Comparison of ENCODE assay signal across 9 mouse cellular contexts in genomic region chr7:16980348-16980747, GRCm38 (mm10). TPM values are rescaled to one million over a fixed set of nuclear protein-coding genes. Genes with fewer than 3 reads are reported as not detected.
A peak's percentile ranks its signal among the peaks of the same experiment; 100 is the strongest.
DNase-seq lines count a peak whose midpoint lies in the region; ATAC-seq and TF ChIP-seq lines count a peak whose summit lies in the region.
"Had no signal": no experiment of that assay in that cellular context is flagged by ENCODE, and none has a peak within 500 bp of the region (broad histone marks: within the 10 kb centered on the region; RNA-seq: fewer than 3 reads in every experiment).

No protein-coding gene starts in this region.

- H3K27me3 ChIP-seq in forebrain, embryonic 14.5 days (replicated peaks; ENCODE audit: control insufficient read depth, insufficient read depth, low read length): no peaks in the 10 kb centered on the region
- H3K27me3 ChIP-seq in lung, postnatal 0 days (replicated peaks; ENCODE audit: insufficient read depth, low read length): no peaks in the 10 kb centered on the region
- no peaks in the 10 kb centered on the region for H3K27me3 ChIP-seq in stomach, embryonic 14.5 days (ENCODE audit: control insufficient read depth, insufficient read depth, low read length)

- H3K4me2 ChIP-seq in forebrain, embryonic 14.5 days (ENCODE audit: low read length): peak overlapping the region; percentile 38; the same call in 1 of the 2 replicates
- peak overlapping the region; percentile 47 for H3K4me2 ChIP-seq in lung, postnatal 0 days (replicated peaks; ENCODE audit: low read depth, low read length)
- peak overlapping the region; percentile 41 for H3K4me2 ChIP-seq in stomach, embryonic 14.5 days (replicated peaks; ENCODE audit: low read depth, low read length)

- 11% methylated on average over 12 of the region's 12 CpGs for WGBS in forebrain, embryonic 14.5 days
- under 1% methylated on average over 12 of the region's 12 CpGs for WGBS in lung, postnatal 0 days
- WGBS in stomach, embryonic 14.5 days: 4% methylated on average over 12 of the region's 12 CpGs

- H3K27ac ChIP-seq in forebrain, embryonic 14.5 days (ENCODE audit: low read depth, low read length): peak overlapping the region; percentile 74
- H3K27ac ChIP-seq in lung, postnatal 0 days (ENCODE audit: low read length): peak overlapping the region; percentile 73
- peak overlapping the region; percentile 76 for H3K27ac ChIP-seq in stomach, embryonic 14.5 days (ENCODE audit: low read length)

- peaks cover 3% of the 10 kb centered on the region; the same call in 1 of the 2 replicates for H3K4me1 ChIP-seq in forebrain, embryonic 14.5 days (ENCODE audit: control insufficient read depth, insufficient read depth, low read length)
- peaks cover 3% of the 10 kb centered on the region; the same call in 1 of the 2 replicates for H3K4me1 ChIP-seq in lung, postnatal 0 days (ENCODE audit: insufficient read depth, low read depth, low read length)
- peaks cover 3% of the 10 kb centered on the region; the same call in 1 of the 2 replicates for H3K4me1 ChIP-seq in stomach, embryonic 14.5 days (ENCODE audit: control insufficient read depth, insufficient read depth, low read length)

- H3K9ac ChIP-seq in forebrain, embryonic 14.5 days (ENCODE audit: low read length): peak overlapping the region; percentile 25; the same call in 1 of the 2 replicates
- H3K9ac ChIP-seq in lung, postnatal 0 days (replicated peaks; ENCODE audit: low read depth): no peak overlapping the region
- no peak overlapping the region for H3K9ac ChIP-seq in stomach, embryonic 14.5 days (replicated peaks; ENCODE audit: low read depth, low read length)

- peak; percentile 54 for ATAC-seq in forebrain, embryonic 14.5 days
- ATAC-seq in lung, postnatal 0 days: peak; percentile 71
- peak; percentile 67; the same call in 1 of the 2 replicates for ATAC-seq in stomach, embryonic 14.5 days (ENCODE audit: insufficient number of reproducible peaks, insufficient read depth, low FRiP score, low read depth)

- H3K4me3 ChIP-seq in forebrain, embryonic 14.5 days (ENCODE audit: low read depth, low read length): no peak overlapping the region
- peak overlapping the region; percentile 15; the same call in 1 of the 2 replicates for H3K4me3 ChIP-seq in lung, postnatal 0 days (ENCODE audit: low read depth, low read length)
- H3K4me3 ChIP-seq in stomach, embryonic 14.5 days (ENCODE audit: low read depth, low read length): 0 out of 2 replicates have a peak overlapping the region, but pooled peaks have one; percentile 8

- TF ChIP-seq CTCF in lung, postnatal 0 days (IDR thresholded peaks at IDR 0.05): no peak

- no peak for TF ChIP-seq EP300 in lung, postnatal 0 days (IDR thresholded peaks at IDR 0.05)

- H3K9me3 ChIP-seq in forebrain, embryonic 14.5 days (replicated peaks; ENCODE audit: control insufficient read depth, low read length): no peaks in the 10 kb centered on the region
- H3K9me3 ChIP-seq in lung, postnatal 0 days (ENCODE audit: low read length): no peaks in the 10 kb centered on the region
- H3K9me3 ChIP-seq in stomach, embryonic 14.5 days (ENCODE audit: control insufficient read depth, low read depth, low read length): no peaks in the 10 kb centered on the region

- DNase-seq in adrenal gland, adult 2 months: peak; percentile 39
- DNase-seq in adrenal gland, adult 8-10 months: no peak
- peak; percentile 45 for DNase-seq in right cerebral cortex, postnatal 14 days
- DNase-seq in right cerebral cortex, postnatal 36 days (ENCODE audit: low spot score in 2 of 2): no peak
- peak; percentile 41 for DNase-seq in forebrain, embryonic 14.5 days (ENCODE audit: low spot score)
- DNase-seq in induced T-regulatory cell, adult 2 months (ENCODE audit: low read depth): peak; percentile 73
- peak; percentile 75 for DNase-seq in lung, postnatal 0 days (ENCODE audit: low spot score)

- H3K36me3 ChIP-seq in forebrain, embryonic 14.5 days (ENCODE audit: control insufficient read depth, insufficient read depth, low read length): no peaks in the 10 kb centered on the region
- H3K36me3 ChIP-seq in lung, postnatal 0 days (ENCODE audit: insufficient read depth, low read length): no peaks in the 10 kb centered on the region
- no peaks in the 10 kb centered on the region for H3K36me3 ChIP-seq in stomach, embryonic 14.5 days (ENCODE audit: control insufficient read depth, insufficient read depth, low read length)

RNA-seq across cellular contexts. Expression of gene Gm42372, which starts 2.5 kb away (rescaled TPM):
- total RNA-seq in adrenal gland, adult 2 months (2021): 1 to 10 TPM; 1.1 to 1.6 TPM
- polyA plus RNA-seq in adrenal gland, adult 2 months (2012; rRNA removed): 0.13 and 0.33 TPM in 2 replicates
- total RNA-seq in adrenal gland, adult 8-10 months (2022): 1 to 10 TPM; 2.3 to 3.1 (median 2.7) TPM
- polyA plus RNA-seq in forebrain, embryonic 14.5 days (2014; fragmentation: Nextera tagmentation; extraction: Ambion mirVana): 3.8 and 3.9 TPM in 2 replicates
- polyA plus RNA-seq in lung, postnatal 0 days (2015; fragmentation: Nextera tagmentation; extraction: Ambion mirVana): 0.02 and 0.04 TPM in 2 replicates
- 0.55 and 0.59 TPM in 2 replicates for polyA plus RNA-seq in stomach, embryonic 14.5 days (2014; fragmentation: Nextera tagmentation; extraction: Ambion mirVana)
- polyA plus RNA-seq: C2C12 had no signal

RNA-seq across cellular contexts. Expression of gene Ccdc8, which starts 12.2 kb away (rescaled TPM):
- total RNA-seq in adrenal gland, adult 2 months (2021): 10 to 100 TPM; 13.6 to 28.9 TPM
- 7.3 and 7.5 TPM in 2 replicates for polyA plus RNA-seq in adrenal gland, adult 2 months (2012; rRNA removed)
- total RNA-seq in adrenal gland, adult 8-10 months (2022): 10 to 100 TPM; 22.0 to 47.8 (median 30.0) TPM
- polyA plus RNA-seq in forebrain, embryonic 14.5 days (2014; fragmentation: Nextera tagmentation; extraction: Ambion mirVana): 3.4 and 3.7 TPM in 2 replicates
- 7.8 and 8.0 TPM in 2 replicates for polyA plus RNA-seq in lung, postnatal 0 days (2015; fragmentation: Nextera tagmentation; extraction: Ambion mirVana)
- polyA plus RNA-seq in stomach, embryonic 14.5 days (2014; fragmentation: Nextera tagmentation; extraction: Ambion mirVana): 18.7 and 22.3 TPM in 2 replicates

RNA-seq across cellular contexts. Expression of gene Pnmal1, which starts 20.9 kb away (rescaled TPM):
- total RNA-seq in adrenal gland, adult 2 months (2021): 1 to 10 TPM; 2.6 to 7.2 TPM
- polyA plus RNA-seq in adrenal gland, adult 2 months (2012; rRNA removed): 0.45 and 0.57 TPM in 2 replicates
- 1 to 10 TPM; 6.4 to 9.3 (median 7.3) TPM for total RNA-seq in adrenal gland, adult 8-10 months (2022)
- polyA plus RNA-seq in forebrain, embryonic 14.5 days (2014; fragmentation: Nextera tagmentation; extraction: Ambion mirVana): 55.5 and 61.9 TPM in 2 replicates
- 0.04 TPM in 1 of 2 replicates, not detected in the other for polyA plus RNA-seq in lung, postnatal 0 days (2015; fragmentation: Nextera tagmentation; extraction: Ambion mirVana)
- 4.2 TPM in 2 replicates for polyA plus RNA-seq in stomach, embryonic 14.5 days (2014; fragmentation: Nextera tagmentation; extraction: Ambion mirVana)
- polyA plus RNA-seq: C2C12 had no signal

RNA-seq across cellular contexts. Expression of gene Pnmal2, which starts 35.9 kb away (rescaled TPM):
- total RNA-seq in adrenal gland, adult 2 months (2021): 10 to 100 TPM; 19.7 to 47.9 TPM
- 9.9 and 10.9 TPM in 2 replicates for polyA plus RNA-seq in adrenal gland, adult 2 months (2012; rRNA removed)
- 10 to 100 TPM; 35.2 to 71.0 (median 48.2) TPM for total RNA-seq in adrenal gland, adult 8-10 months (2022)
- 48.1 and 63.2 TPM in 2 replicates for polyA plus RNA-seq in forebrain, embryonic 14.5 days (2014; fragmentation: Nextera tagmentation; extraction: Ambion mirVana)
- 1.9 and 2.0 TPM in 2 replicates for polyA plus RNA-seq in lung, postnatal 0 days (2015; fragmentation: Nextera tagmentation; extraction: Ambion mirVana)
- polyA plus RNA-seq in stomach, embryonic 14.5 days (2014; fragmentation: Nextera tagmentation; extraction: Ambion mirVana): 8.6 and 8.8 TPM in 2 replicates

RNA-seq across cellular contexts. Expression of gene Ppp5c, which starts 47.4 kb away (rescaled TPM):
- 10 to 100 TPM; 82.2 to 86.0 TPM for total RNA-seq in adrenal gland, adult 2 months (2021)
- 164 and 179 TPM in 2 replicates for polyA plus RNA-seq in adrenal gland, adult 2 months (2012; rRNA removed)
- total RNA-seq in adrenal gland, adult 8-10 months (2022): 10 to 100 TPM; 74.7 to 96.9 (median 91.3) TPM
- polyA plus RNA-seq in forebrain, embryonic 14.5 days (2014; fragmentation: Nextera tagmentation; extraction: Ambion mirVana): 112 and 115 TPM in 2 replicates
- polyA plus RNA-seq in lung, postnatal 0 days (2015; fragmentation: Nextera tagmentation; extraction: Ambion mirVana): 65.1 and 71.8 TPM in 2 replicates
- 93.6 and 94.4 TPM in 2 replicates for polyA plus RNA-seq in stomach, embryonic 14.5 days (2014; fragmentation: Nextera tagmentation; extraction: Ambion mirVana)

Comparison
In these comparisons a context has a peak if more than half of its experiments do, and no peak if none do; other contexts are left out.
1. DNase-seq: peak in adrenal gland, adult 2 months (single experiment), right cerebral cortex, postnatal 14 days (single experiment), forebrain, embryonic 14.5 days (single experiment), induced T-regulatory cell, adult 2 months (single experiment) and lung, postnatal 0 days (single experiment); none in adrenal gland, adult 8-10 months (single experiment) and right cerebral cortex, postnatal 36 days (0 of 2).
2. RNA of gene Pnmal1, which starts 20.9 kb away (polyA plus RNA-seq): 55.5 to 61.9 TPM in forebrain, embryonic 14.5 days; 4.2 TPM in stomach, embryonic 14.5 days, 0.45 to 0.57 TPM in adrenal gland, adult 2 months and 0.04 TPM in lung, postnatal 0 days; every median in the first group is over 10 times any median in the second.
3. Peak in every context shown above with its lines, with median percentiles within 50 percentile points of each other: ATAC-seq, H3K27ac ChIP-seq and H3K4me2 ChIP-seq.